Mouse (Mus musculus): ENCODE results near the gene Tbc1d10b.

Gene Tbc1d10b

GRCm38 (mm10) chr7:127224616-127225015, 16.3 kb upstream of the Tbc1d10b start:
- DNase-seq: no peak

- DNase-seq: no peak
Measured at GRCm38 (mm10) chr7:127223515-127224478, 15.5 kb upstream of the Tbc1d10b start.

DNA sequence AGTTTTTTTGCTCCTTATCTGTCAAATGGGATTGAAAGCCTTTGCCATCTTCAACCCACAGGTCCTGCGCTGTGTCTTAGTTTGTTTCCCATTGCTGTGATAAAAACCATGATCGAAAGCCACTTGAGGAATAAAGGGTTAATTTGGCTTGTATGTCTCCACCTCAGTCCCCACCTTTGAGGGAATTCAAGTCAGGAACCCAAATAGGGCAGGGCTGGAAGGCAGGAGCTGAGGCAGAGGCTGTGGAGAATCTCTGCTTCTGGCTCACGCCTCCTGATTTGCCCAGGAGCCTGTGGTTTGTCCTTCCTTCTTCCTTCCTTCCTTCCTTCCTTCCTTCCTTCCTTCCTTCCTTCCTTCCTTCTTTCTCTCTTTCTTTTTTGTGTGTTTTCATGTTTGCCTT, 14.8 kb upstream of the Tbc1d10b start:
- DNase-seq: no peak

GRCm38 (mm10) chr7:127220440-127220839, 12.2 kb upstream of the Tbc1d10b start:
- DNase-seq: no peak

- no peak for DNase-seq
Measured at GRCm38 (mm10) chr7:127218670-127219069, 10.4 kb upstream of the Tbc1d10b start.

DNA sequence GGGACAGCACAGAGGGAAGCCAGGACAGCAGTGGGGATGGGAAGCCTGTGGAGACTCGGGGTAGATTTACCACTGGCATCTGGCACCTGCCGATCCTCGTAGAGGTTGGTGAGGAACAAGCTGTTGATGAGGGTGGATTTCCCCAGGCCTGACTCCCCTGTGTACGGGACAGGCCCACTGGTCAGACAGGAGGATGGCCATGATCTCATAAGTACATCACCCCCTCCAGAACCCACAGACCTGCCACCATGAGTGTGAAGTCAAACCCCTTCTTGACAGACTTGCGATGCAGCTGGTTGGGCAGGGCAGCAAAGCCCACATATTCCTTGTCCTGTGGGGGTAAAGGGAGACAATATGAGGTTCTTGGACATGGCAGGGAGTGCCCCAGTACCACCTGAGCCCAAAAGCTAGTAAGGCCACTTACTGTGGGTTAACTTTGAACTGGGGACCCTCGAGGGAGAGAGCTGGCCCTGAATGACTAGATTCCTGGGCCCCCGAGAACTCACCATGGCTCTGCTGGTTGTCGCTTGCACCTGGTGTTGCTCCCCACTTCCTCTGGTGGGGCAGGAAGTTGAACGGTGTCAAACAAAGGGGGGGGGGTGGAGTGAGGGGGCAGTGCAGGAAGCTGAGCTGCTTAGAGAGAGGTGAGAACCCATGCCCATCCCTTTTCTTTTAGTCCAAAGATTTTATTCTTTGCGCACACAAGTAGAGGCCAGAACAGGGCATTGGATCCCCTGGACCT, 9.8 kb upstream of the Tbc1d10b start:
- no peak for DNase-seq

DNA sequence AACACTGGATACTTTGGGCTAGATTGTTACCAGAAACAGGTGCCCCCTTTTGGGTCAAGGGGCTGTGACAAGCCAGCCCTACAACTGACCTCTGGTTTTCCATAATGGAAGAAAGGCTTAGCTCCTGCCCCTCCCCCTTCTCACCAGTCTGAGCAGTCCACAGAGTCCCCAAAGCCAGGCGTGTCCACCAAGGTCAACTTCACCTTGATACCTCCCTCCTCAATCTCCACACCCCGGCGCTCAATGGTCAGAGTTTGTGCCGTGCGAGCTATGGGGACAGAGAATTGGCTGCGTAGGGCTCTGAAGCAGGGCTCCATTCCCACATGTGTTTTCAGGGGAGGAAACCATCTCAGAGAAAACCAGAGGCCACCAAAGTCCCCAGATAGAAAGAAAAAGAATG, 9.2 kb upstream of the Tbc1d10b start:
- DNase-seq: no peak

DNA sequence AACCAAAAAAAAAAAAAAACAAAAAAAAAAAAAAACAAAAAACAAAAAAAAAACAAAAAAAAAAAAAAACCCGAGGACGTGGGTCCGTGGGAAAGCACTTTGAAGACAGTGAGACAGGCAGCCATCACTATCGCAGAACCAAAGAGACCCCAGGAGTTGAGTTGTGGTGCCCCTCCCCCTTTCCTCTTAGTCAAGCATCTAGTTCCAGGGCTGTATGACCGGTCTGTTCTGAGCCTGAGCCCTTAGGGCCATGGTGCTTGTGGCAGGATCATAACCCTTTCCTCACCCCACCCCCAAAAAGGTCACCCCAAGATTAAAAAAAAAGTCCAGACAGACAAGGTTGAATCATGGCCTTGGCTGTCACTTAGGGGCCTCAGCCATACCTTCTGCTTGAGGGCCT, 8.0 kb upstream of the Tbc1d10b start:
- no peak for DNase-seq

GRCm38 (mm10) chr7:127214981-127215871, 7.0 kb upstream of the Tbc1d10b start:
- no peak for DNase-seq

- DNase-seq: no peak
Measured at GRCm38 (mm10) chr7:127214521-127214920, 6.3 kb upstream of the Tbc1d10b start.

DNA sequence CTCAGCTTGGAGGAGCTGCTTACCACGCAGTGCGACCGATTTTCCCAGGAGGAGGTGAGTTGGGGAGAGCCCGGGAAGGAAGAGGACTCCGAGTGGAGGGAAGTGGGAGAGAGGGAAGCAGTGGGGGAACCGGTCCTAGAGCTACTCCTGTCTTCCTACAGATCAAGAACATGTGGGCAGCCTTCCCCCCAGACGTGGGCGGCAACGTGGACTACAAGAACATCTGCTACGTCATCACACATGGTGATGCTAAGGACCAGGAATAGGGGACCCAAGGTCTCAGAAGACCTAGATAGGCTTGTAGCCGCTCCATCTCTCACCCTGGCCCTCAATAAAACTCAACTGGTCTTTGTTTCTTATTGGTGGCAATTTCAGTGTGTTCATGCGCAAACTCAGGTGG, 5.7 kb upstream of the Tbc1d10b start:
- DNase-seq: no peak

DNA sequence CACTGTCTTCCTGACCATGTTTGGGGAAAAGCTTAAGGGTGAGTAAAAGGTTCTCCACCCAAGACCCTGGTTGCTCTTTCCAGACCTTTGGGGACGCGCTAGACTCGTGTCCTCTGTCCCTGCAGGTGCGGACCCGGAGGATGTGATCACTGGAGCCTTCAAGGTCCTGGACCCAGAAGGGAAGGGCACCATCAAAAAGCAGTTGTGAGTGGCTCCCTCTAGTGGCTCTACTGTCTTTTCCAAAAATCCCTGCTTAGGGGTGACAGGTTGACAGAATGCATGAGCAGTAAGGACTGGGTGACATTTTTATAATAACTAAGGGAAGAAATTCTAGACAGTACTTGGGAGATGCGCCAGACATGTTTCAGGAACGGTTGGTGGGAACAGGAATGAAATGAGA, 5.2 kb upstream of the Tbc1d10b start:
- no peak for DNase-seq

DNA sequence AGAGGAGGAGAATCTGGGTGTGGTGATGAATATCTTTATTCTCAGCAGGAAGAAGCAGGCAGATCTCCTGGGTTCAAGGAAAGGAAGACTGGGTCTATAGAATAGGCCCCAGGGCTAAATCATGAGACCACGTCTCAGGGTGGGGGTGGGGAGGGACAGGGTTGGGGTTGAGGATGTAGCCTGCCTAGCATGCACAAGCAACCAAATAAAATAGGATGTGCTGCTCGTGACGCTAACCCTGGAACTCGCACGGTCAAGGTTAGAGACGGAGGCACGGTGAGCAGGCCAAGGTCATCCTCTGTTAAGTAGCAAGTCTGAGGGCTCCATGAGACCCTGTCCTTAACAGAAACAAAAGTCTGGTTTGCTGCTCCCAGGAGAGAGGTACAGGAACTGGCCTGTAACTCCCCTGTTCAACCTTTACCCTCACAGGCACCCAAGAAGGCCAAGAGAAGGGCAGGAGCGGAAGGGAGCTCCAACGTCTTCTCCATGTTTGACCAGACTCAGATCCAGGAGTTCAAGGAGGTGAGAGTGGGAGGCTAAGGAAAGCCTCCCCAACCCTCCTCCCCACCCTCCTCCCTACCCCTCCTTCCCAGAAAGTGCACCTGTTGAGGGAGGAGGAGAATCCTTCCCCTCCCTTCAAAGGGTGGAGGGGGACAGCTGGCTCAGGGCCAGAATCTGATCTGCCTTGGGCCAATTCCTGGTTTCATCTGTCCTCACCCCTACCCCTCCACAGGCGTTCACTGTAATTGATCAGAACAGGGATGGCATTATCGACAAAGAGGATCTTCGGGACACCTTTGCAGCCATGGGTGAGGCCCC, 4.4 kb upstream of the Tbc1d10b start:
- no peak for DNase-seq

DNA sequence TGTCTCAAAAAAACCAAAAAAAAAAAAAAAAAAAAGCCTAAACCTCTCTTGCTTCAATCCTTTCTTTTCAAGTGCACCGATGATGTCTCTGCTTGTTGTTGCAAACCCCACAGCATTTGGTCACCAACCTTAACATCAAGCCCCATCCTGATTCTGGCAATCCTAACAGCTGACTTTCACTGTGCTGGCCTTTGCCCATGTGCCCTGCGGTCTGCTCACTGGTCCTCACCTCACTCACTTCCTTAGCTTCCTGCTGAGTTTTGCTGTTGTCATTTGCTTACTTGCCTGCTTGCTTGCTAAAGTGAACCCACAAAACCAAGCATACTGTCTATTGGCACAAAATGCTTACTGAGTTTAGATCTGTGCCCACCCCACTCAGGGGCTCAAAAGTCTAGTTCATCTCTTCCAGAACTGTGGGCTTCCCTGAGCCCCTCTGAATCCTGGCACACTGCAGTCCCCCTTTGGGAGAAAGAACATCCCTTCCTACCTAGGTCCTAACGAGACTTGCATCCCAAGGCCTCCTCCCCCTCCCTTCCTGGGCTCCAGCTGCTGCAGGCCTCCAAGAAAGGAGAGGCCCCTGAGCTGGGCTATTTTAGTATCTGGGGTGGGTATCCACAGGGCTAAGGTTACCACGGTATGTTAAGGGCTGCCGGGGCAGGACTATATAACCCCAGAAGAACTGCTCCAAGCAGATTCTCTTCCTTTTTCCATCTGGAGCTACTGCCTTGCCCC, 2.9 kb upstream of the Tbc1d10b start:
- no peak for DNase-seq

GRCm38 (mm10) chr7:127210266-127210665, 2.0 kb upstream of the Tbc1d10b start:
- no peak for DNase-seq

- no peak for DNase-seq
Measured at GRCm38 (mm10) chr7:127209851-127210250, 1.6 kb upstream of the Tbc1d10b start.

DNA sequence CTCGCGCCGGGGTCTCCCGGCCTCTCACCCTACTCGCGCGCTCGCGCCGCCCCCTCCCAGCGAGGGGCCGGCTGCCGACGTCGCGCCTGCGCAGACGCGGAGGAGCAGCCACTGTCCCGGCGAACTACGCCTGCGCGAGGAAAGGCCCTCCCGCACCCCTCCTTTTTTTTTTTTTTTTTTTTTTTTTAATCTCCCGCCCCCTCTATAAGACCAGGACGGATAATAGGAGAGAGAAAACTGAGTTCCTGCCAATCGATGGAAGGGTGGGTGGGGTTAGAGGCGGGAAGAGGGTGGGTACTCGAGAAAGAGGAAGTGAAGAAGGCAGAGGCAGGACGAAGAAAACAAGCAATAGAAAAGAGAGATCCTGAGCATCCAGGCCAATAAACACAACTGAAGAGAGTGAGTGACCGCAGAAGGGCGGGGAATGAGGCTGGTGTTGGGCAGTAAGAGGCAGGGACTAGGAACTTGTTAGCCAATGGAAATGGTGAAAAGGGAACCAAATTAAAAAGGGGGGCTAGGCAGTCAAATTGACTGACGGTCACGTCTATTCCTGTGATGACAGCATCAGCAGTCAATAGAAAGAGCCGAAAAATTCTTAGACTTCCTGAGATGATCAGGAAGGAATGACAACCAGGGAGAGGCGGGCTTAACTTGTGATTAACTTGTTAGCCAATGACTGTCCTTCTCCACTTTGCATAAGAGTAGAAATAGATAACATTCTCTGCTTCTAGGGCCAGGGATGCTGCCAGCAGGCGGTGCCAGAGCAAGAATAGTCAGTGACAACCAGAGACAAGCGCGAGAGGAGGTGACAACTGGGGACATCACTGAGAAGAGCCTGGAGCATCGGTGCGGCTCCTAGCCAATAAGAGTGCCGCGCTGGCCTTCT, 528 bp upstream of the Tbc1d10b start, which contains the start of gene Mylpf:
Mylpf (plus strand) TSS at position 338 of the 886 bp plus-strand sequence.
- DNase-seq: peak; percentile 99

GRCm38 (mm10) chr7:127207374-127208294, 634 bp downstream of the Tbc1d10b start:
- DNase-seq: no peak

GRCm38 (mm10) chr7:127206606-127207005, 1.7 kb downstream of the Tbc1d10b start:
- DNase-seq: no peak

Data from layer of hippocampus, adult 9-11 months (tissue).